Mouse (Mus musculus) liver, embryonic 14.5 days (tissue): ENCODE measurements around the gene Sh3bgr.

Experiments used
- CTCF ChIP-seq: IDR thresholded peaks from 2 replicates; pipeline ENCODE4 v1.5.1; 2016; ENCODE audit warnings: antibody characterized with exemption, low read depth, control low read depth
- EP300 ChIP-seq: IDR thresholded peaks from 2 replicates; pipeline ENCODE4 v1.6.1; 2016; ENCODE audit warnings: antibody characterized with exemption, low read depth

- TF ChIP-seq EP300 = no peak
- TF ChIP-seq CTCF = no peak
These were observed 33.7 kb downstream of the Sh3bgr start for GRCm38 (mm10) chr16:96233996-96234395.
